Mouse (Mus musculus) heart, postnatal 0 days (tissue): ENCODE data around the gene H2-Q7.
"Not testable (repeated sequence)": the region's sequence is repeated elsewhere in the genome, so short reads cannot be mapped to it uniquely, and the experiment has no call there.

Experiments
- CTCF ChIP-seq: IDR thresholded peaks from 2 replicates; pipeline ENCODE4 v1.5.1; 2016; ENCODE audit warnings: antibody characterized with exemption, control low read depth, low read depth
- EP300 ChIP-seq: IDR thresholded peaks from 2 replicates; pipeline ENCODE4 v1.6.1; 2016; ENCODE audit warnings: antibody characterized with exemption, low read depth

DNA sequence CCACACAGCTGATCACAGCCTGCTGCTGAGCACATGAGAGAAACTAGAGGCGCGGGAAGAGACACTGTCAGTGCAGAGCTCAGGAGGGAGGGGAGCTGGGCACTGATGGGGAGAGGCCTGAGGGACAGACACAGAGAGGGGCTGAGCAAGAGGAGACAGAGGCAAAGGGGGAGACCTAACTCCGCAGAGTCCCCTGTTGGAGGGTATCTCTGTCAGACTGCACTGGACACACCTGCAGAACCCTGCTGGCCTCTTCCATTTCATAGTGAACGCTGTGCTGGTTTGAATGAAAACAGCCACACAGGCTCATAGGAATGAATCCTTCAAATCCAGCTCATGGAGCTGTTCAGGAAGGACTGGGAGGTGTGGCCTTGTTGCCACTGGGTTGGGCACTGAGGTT, 17.6 kb upstream of the H2-Q7 start:
- TF ChIP-seq CTCF, EP300: not testable (repeated sequence)
